Mouse (Mus musculus) kidney, postnatal 0 days (tissue): ENCODE data around the gene En2. TPM values are rescaled to one million over a fixed set of nuclear protein-coding genes. Genes with fewer than 3 reads are reported as not detected.

Experiments used
- ATAC-seq: fragments of 200-750 bp; cut with Nextera tagmentation; replicated peaks from 2 replicates; pipeline ENCODE4 v1.8.0; 2017; ENCODE audit warnings: low read depth, moderate number of reproducible peaks, moderate TSS enrichment, moderate library complexity; ENCODE audit not compliant: low FRiP score
- DNase-seq: peaks from one replicate; pipeline ENCODE4 v3.0.0-alpha.2; 2016; ENCODE audit warnings: low spot score
- H3K27ac ChIP-seq: fragments of 300-500 bp; sonication (generic); 2 replicates; pipeline ENCODE4 v1.5.1; 2014; ENCODE audit warnings: mild to moderate bottlenecking
- H3K27me3 ChIP-seq: fragments of 300-500 bp; sonication (generic); 2 replicates; pipeline ENCODE4 v1.6.1; 2014; ENCODE audit warnings: low read length, mixed read lengths; ENCODE audit not compliant: insufficient read depth
- H3K36me3 ChIP-seq: fragments of 300-500 bp; sonication (generic); 2 replicates; pipeline ENCODE4 v1.6.1; 2014; ENCODE audit warnings: low read length, mixed read lengths; ENCODE audit not compliant: insufficient read depth
- H3K4me1 ChIP-seq: fragments of 300-500 bp; sonication (generic); replicated peaks from 2 replicates; pipeline ENCODE4 v1.6.1; 2014; ENCODE audit warnings: antibody characterized with exemption, low read length, mixed read lengths; ENCODE audit not compliant: insufficient read depth
- H3K4me2 ChIP-seq: fragments of 300-500 bp; sonication (generic); 2 replicates; pipeline ENCODE4 v1.6.1; 2014; ENCODE audit warnings: mild to moderate bottlenecking, low read length, moderate library complexity, mixed read lengths
- H3K4me3 ChIP-seq: fragments of 300-500 bp; sonication (generic); replicated peaks from 2 replicates; pipeline ENCODE4 v1.5.1; 2014; ENCODE audit warnings: low read depth, low read length
- H3K9ac ChIP-seq: fragments of 300-500 bp; sonication (generic); 2 replicates; pipeline ENCODE4 v1.6.1; 2014; ENCODE audit warnings: low read depth, low read length
- H3K9me3 ChIP-seq: fragments of 300-500 bp; sonication (generic); replicated peaks from 2 replicates; pipeline ENCODE4 v1.6.1; 2016; ENCODE audit warnings: low read length, inconsistent platforms, mixed read lengths
- CTCF ChIP-seq: IDR thresholded peaks from 2 replicates; pipeline ENCODE4 v1.5.1; 2016; ENCODE audit warnings: antibody characterized with exemption, low read depth, mild to moderate bottlenecking, moderate library complexity
- WGBS: fragments of 180-500 bp; shearing (Covaris S2); extraction: QIAGEN DNeasy Blood & Tissue Kit; methylation state at CpG from one replicate; pipeline ENCODE4 v1.1.7; 2014; 5-methylcytosine and 5-hydroxymethylcytosine counted together
- polyA plus RNA-seq: library from polyadenylated mRNA; unstranded; fragments of >200 nt; fragmentation: Nextera tagmentation; extraction: Ambion mirVana; gene quantifications from 2 replicates; pipeline ENCODE4 v1.2.1, GENCODE M21; 2015

Gene En2
- polyA plus RNA-seq, 1 experiment from 2014 or later = not detected

- Histone ChIP-seq H3K4me1 (peaks cover 11% of the 10 kb centered on the region; the same call in 1 of the 2 replicates), H3K27me3 (peaks cover 90% of the 10 kb centered on the region), H3K9ac (no peak overlapping the region), H3K4me3 (no peak overlapping the region), H3K36me3 (no peaks in the 10 kb centered on the region), H3K27ac (no peak overlapping the region), H3K4me2 (no peak overlapping the region), H3K9me3 (no peaks in the 10 kb centered on the region)
- TF ChIP-seq CTCF = no peak
- no peak for ATAC-seq
- WGBS = 5% methylated on average over 19 of the region's 19 CpGs
- no peak for DNase-seq
Measured at GRCm38 (mm10) chr5:28170892-28171291, 5.4 kb downstream of the En2 start.

DNA sequence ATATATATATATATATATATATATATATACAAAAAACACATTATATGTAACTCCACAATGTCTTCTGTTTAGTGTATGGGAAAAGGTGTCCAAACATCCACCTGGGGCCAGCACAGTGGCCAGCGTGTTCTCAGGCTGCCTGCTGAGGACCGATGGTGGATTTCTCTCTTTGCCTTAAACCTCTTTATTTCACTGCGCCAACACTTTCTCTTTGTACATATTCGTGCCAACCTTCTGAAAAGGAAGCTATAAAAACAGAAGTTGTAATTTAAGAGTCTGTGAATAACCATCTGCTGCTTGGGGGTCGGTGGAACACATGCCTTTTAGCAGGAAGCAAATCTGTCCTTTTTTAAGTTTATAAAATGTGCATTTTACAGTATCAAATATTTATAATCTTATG is 6.2 kb downstream of the En2 start:
- TF ChIP-seq CTCF = no peak
- no peak overlapping the region for H3K27ac ChIP-seq
- no peak overlapping the region for H3K4me2 ChIP-seq
- no peak overlapping the region for H3K4me3 ChIP-seq
- H3K36me3 ChIP-seq = no peaks in the 10 kb centered on the region
- no peak for ATAC-seq
- no peak for DNase-seq
- peaks cover 3% of the 10 kb centered on the region; the same call in 1 of the 2 replicates for H3K4me1 ChIP-seq
- no peak overlapping the region for H3K9ac ChIP-seq
- H3K9me3 ChIP-seq = no peaks in the 10 kb centered on the region
- peaks cover 90% of the 10 kb centered on the region for H3K27me3 ChIP-seq
- WGBS = 11% methylated on average over 5 of the region's 5 CpGs

DNA sequence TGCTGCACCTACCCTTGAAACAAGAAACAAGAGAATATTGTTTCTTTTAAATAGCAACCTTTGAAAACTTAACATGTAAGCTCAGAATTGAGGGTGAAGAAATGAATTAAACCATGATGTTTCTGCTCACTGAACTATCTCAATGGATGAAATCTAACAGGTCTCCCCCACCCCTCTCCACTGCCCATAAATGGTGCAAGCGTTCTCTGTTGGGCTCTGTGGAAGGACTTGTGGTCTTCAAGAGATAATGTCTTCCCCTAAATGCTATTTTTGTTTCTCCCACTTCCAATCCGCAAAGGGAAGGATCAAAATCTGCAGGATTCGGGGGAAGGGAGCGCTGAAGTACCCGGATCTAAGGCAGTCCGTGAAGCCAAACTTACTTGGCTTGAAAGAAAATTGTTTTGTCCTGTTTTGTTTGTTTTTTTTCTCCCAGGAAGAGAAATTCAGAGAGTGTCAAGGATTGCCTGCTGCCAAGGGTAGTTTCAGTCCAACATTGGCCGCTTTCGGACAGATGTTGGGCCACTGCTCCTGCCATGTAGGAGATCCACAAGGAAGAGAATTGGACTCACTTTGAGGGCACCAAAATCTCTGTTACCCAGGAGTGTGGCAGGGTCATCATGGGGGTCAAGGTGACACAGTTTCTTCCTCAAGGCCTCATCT is 6.9 kb downstream of the En2 start:
- Histone ChIP-seq H3K27me3 (peaks cover 88% of the 10 kb centered on the region), H3K9me3 (no peaks in the 10 kb centered on the region), H3K4me2 (no peak overlapping the region), H3K36me3 (no peaks in the 10 kb centered on the region), H3K4me1 (no peaks in the 10 kb centered on the region), H3K9ac (no peak overlapping the region), H3K4me3 (no peak overlapping the region), H3K27ac (no peak overlapping the region)
- WGBS = 15% methylated on average over 8 of the region's 8 CpGs
- no peak for TF ChIP-seq CTCF
- DNase-seq (no peak), ATAC-seq (no peak)

GRCm38 (mm10) chr5:28172921-28173670 is 7.6 kb downstream of the En2 start:
- Histone ChIP-seq H3K9ac (no peak overlapping the region), H3K4me2 (no peak overlapping the region), H3K9me3 (no peaks in the 10 kb centered on the region), H3K36me3 (no peaks in the 10 kb centered on the region), H3K27me3 (peaks cover 85% of the 10 kb centered on the region), H3K4me1 (no peaks in the 10 kb centered on the region), H3K4me3 (no peak overlapping the region), H3K27ac (no peak overlapping the region)
- ATAC-seq (no peak), DNase-seq (no peak)
- 11% methylated on average over 4 of the region's 4 CpGs for WGBS
- TF ChIP-seq CTCF = no peak

GRCm38 (mm10) chr5:28173674-28174073 is 8.2 kb downstream of the En2 start:
- Histone ChIP-seq H3K36me3 (no peaks in the 10 kb centered on the region), H3K9me3 (no peaks in the 10 kb centered on the region), H3K4me2 (no peak overlapping the region), H3K4me3 (no peak overlapping the region), H3K27ac (no peak overlapping the region), H3K27me3 (peaks cover 83% of the 10 kb centered on the region), H3K4me1 (no peaks in the 10 kb centered on the region), H3K9ac (no peak overlapping the region)
- 4% methylated on average over 1 of the region's 1 CpGs for WGBS
- ATAC-seq (no peak), DNase-seq (no peak)
- no peak for TF ChIP-seq CTCF

DNA sequence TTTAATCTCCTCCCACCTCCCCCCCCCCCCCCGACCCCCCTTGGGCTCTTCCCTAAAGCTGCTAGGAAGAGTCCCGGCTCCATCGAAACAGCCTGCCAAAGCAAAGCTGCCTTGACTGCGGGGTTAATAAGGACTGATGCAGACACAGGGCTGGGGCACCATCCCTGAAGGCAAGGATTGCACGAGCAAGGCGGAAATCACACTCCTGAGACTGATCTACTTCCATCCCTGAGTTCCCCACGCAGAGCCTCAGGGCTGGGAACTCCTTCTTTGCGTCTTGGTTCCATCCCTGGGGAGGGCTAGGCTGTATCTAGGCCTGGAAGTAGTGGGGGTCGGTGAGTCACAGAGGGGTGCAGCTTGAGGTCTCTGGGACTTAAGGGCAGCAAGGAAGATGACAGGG is 8.6 kb downstream of the En2 start:
- peaks cover 79% of the 10 kb centered on the region for H3K27me3 ChIP-seq
- ATAC-seq (no peak), DNase-seq (no peak)
- no peak overlapping the region for H3K27ac ChIP-seq
- TF ChIP-seq CTCF = no peak
- no peak overlapping the region for H3K4me3 ChIP-seq
- no peaks in the 10 kb centered on the region for H3K9me3 ChIP-seq
- H3K4me1 ChIP-seq = no peaks in the 10 kb centered on the region
- no peak overlapping the region for H3K9ac ChIP-seq
- 7% methylated on average over 9 of the region's 9 CpGs for WGBS
- no peaks in the 10 kb centered on the region for H3K36me3 ChIP-seq
- H3K4me2 ChIP-seq = no peak overlapping the region
